Mouse (Mus musculus): ENCODE measurements around the gene Tdrd9.
A peak's percentile ranks its signal among the peaks of the same experiment; 100 is the strongest.

The Tdrd9 gene

DNA sequence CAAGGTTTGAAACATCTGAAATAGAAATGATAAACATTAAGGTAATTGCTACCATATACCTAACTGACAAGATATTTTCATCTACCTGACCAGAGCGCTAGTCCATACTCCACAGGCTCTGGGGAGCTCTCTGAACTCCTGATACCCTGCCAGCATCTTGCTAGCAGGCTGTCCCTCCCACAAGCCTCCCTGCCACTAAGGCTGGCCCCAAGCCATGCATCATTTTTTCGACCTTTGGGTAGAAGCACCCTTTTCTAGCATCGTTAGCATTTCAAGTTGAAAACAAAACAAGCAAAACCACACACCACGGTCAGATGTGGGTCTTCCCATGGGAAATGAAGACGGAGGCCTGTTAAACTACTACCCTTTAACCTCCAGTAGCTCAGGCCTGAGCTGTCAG, 8.0 kb upstream of the Tdrd9 start:
- no peak for DNase-seq (ENCODE audit: low spot score)

DNA sequence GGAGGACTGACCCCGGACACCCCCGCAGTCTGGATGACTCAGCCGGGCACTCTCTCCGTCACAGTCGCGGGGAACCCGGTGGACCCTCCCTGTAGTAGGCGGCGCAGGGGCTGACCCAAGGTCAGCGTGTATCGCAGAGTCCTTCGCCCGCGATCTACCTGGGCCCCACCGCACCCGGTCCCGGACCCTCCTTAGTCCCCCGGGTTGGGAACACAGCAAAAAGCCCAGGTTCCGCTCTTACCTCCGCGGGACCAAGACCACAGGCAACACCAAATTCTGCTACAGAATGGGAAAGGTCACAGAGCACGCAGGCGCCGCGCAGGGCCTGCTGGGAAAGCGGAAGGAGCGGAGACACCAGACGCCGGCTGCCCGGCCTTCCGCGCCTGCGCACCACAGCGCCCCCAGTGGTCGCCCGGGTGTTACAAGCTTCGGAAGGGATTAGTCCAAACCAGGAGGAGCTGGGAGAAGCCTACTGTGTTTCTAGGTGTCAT, 4.6 kb upstream of the Tdrd9 start, which contains the start of gene Atp5mpl:
TSS of gene Atp5mpl (minus strand) at position 295 of the 491 bp plus-strand sequence.
- peak; percentile 97 for DNase-seq (ENCODE audit: low spot score)

DNA sequence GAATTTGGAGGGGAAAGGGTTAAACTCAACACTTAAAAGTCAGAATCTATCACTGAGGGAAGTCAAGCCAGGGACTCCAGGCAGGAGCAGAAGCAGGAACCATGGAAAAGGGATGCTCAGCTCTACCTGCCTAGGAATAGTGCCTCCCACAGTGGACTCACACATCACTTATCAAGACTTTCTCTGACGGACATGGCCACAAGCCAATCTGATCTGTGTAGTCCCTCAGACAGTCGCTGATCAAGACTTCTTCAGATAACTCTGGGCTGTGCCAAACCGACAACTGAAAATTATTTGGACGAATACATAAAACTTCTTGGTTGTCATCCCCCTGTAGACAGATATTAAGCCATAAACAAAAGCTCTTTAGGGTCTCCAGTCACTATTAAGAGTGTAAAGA, 1.3 kb upstream of the Tdrd9 start:
- DNase-seq (ENCODE audit: low spot score) = no peak

DNA sequence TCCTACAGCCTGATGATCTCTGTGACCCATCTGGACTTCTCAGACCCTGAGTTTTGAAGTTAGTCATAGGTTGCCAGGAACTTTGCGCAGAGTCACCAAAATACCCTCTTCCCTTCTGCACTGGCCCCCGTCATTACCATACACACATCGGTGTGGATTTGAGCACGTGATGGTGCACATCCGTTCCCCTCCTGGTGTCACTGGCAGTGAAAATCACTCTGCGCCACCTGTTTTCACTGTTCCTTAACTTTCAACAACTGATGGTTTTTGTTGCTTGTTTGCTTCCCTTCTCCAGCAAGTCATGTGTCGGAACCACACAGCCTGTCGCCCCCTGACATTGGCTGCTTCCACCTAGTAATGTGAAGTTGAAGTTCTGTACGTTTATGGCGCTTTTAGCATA, 1.1 kb downstream of the Tdrd9 start:
- no peak for DNase-seq (ENCODE audit: low spot score)

DNA sequence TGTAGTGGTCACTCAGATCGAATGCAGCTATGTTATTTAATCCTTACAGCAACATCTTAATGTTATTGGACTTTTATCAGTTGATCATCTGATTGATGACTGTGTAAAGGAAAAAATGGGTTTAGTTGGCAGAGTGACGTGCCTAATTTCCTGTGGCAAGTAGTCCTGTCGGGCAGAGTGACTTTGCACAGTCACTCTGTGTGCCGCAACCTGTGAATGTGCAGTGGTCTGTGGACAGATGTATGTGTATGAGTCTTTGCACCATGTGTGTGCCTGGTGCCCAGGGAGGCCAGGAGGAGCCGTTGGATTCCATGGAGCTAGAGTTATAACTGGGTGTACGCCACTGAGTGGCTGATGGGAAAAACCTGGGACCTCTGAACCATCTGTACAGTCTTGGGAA, 3.2 kb downstream of the Tdrd9 start:
- DNase-seq (ENCODE audit: low spot score) = no peak

DNA sequence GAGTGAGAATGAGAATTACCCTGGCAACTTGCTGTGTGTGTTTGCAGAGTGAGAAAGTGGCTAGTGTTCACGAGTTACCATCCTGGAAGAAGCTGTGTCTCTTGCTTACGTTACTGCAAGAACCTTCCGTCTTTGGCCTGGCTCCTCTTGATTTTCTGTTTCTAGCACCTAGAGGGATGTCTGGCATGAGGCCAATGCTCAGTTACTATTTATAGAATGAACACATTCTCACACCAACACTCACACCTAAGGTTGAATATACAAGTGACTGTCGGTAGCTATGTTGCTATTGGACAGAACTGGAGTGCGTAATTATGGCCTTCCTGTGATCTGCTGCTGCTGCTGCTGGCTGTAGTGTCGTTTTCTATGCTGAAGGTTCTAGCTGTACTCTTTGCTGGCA, 5.8 kb downstream of the Tdrd9 start:
- DNase-seq (ENCODE audit: low spot score) = no peak

DNA sequence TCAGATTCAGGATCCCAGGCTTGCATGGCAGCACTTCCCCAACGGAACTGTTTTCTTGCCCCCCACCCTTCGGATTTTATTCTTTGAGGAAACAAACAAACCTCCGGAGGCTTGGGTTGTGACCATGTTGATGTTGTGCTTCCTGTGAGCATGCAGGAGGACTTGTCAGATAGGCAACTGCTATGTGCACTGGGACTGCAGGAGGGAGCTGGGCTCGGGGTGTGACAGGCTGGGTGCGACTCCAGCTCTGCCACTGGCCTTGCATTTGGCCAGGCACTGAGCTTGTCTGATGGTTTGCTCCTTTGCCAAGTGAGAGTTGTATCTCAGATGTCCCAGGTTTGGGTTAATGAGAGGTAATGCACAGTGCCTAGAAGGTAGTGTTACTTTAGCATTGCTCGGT, 6.9 kb downstream of the Tdrd9 start:
- no peak for DNase-seq (ENCODE audit: low spot score)

DNA sequence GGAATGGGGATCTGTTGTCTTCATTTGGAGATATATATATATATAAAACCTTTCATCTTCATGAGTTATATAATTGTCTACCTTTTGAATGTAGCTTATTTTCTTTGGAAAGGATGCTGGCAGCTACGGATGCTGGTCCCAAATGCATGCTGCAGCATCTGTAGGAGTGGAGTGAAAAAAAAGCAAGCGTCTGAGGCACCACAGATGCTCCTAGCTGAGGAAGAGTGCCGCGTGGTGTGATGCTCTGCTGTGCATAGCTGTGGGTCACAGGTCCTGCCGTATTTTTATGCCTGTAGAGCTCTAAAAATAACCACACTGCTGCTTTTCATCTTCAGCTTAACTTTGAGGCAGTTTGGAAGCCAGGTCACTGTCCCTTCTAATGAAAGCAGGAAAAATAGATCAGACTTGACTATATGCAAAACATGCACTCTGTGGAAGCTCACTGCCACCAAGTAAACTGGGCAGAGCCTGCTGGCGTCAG, 9.6 kb downstream of the Tdrd9 start, which contains the start of gene Rd3l:
TSS of gene Rd3l (minus strand) at position 431 of the 481 bp plus-strand sequence.
- DNase-seq (ENCODE audit: low spot score) = no peak

DNA sequence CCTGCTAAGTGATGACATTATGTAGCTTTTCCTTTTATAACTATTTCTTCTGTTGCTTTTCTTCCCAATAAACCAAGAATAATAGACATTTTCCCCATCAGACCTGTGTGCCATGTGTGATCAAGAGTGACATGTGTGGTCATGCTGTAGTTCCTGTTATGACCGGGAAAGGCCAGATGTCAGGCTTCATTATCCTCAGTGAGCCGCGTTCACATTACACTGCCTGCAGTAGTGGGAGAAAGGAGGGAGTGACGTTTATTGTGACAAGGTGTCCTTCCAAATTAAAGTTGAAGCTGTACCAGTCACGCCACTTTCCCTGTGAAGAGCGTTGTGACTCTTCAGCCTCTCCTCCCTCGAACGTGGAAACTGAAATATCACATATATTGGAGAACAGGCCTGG, 10.5 kb downstream of the Tdrd9 start:
- no peak for DNase-seq (ENCODE audit: low spot score)

DNA sequence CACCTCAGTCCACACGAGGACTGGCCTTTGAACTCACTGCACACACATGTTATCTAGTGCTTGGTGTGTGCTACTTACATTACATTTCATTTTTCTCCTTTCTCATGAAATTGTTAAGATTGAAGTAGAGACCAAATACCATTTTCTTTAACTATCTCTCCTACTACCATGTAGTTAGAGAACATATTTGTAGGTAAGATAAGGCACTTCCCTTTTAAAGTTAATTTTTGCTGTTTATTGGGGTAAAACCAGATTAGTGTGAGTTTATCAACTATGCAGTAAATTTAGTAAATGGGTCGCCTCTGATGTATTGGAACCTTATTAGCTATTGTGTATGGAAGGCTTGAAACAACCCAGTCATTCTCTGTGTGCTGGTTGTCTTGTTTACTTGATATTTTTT, 11.8 kb downstream of the Tdrd9 start:
- DNase-seq (ENCODE audit: low spot score) = no peak

DNA sequence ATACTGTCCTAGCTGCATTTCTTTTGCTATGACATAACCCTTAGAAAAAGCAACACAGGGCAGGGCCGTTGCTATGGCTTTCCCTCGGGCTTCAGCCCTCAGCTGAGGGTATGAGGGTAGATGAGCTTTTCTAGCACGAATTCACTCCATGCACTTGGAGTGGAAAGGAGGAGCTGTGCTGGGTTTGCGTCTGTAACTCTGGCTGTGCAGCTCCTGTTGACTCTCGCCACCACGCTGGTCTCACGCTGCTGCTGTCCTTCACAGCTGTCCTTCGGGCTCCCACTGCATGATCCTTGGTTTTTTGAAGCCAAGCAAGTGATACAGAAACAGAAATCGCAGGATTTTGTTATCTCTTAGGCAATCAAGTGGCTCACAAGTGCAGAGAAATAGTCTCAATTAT, 15.4 kb downstream of the Tdrd9 start:
- no peak for DNase-seq (ENCODE audit: low spot score)

DNA sequence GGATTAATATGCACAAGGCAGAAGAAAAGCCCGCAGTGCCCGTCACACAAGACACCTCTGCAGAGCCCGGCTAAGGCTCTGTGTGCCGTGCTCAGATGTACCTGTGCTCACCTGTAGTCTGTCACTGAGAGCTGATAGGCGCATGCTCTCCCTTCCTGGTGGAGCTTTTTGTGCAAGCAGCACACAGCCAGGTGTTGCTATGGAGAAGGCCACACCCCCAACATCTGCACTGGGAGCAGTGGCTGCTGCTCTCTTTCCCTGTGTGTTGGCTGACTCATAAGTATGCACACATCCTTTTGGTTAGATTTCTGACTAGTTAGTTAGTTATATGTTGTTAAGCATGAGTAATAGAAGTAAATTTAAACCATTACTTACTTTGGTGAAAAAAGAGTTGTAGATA, 21.3 kb downstream of the Tdrd9 start:
- DNase-seq (ENCODE audit: low spot score) = no peak

DNA sequence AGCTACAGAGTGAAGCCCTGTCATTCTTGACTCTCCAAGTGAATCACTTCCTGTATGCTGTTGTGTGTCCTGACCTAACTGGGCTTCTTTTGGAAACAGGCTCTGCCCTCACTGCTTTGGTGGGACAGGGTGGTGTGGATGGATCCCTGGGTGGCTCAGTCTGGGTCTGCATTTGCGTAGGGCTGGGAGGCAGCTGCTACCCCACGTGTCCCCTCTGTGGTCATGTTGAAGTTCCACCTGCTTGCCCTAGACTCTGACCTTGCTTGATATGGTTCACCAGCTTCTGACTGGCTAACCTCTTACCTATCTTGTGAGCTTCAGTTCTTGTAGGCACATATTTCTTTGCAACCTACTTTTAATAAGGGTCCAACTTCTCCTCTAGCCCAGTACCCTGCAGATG, 23.8 kb downstream of the Tdrd9 start:
- no peak for DNase-seq (ENCODE audit: low spot score)

DNA sequence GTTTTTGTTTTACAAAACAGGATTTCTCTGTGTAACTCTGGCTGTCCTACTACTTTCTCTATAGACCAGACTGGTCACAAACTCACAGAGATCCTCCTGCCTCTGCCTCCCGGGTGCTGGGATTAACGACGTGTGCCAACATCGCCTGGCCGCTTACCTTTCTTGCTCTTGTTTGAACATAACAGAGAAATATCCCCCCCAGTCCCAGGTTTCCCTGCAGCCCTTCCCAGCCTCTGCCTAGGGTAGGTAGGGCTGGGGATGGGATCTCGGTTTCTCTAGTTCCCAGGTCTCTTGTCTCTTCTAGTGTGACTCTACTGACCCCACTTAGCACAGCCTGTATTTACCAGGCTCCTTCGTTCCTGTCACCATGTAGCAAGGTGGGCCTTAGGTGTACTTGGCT, 28.4 kb downstream of the Tdrd9 start:
- no peak for DNase-seq (ENCODE audit: low spot score)

DNA sequence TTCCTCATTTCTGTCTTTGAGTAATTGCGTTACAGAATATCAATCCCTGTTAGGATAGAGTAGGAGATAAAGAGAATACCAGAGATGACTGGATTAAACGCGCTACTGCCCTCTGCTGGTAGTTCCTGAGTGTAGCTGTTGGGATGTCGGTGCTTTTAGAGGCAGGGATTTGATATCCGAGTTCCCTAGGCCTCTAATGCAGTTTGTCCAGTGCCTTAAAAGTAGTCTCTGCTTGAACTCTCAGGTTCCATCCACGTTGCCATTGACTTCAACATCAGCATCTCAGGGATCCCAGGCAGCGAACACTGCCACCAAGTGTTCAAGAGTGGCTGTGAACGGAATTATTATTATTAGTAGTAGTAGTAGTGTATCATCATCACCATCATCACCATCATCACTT, 29.9 kb downstream of the Tdrd9 start:
- DNase-seq (ENCODE audit: low spot score) = peak; percentile 60

DNA sequence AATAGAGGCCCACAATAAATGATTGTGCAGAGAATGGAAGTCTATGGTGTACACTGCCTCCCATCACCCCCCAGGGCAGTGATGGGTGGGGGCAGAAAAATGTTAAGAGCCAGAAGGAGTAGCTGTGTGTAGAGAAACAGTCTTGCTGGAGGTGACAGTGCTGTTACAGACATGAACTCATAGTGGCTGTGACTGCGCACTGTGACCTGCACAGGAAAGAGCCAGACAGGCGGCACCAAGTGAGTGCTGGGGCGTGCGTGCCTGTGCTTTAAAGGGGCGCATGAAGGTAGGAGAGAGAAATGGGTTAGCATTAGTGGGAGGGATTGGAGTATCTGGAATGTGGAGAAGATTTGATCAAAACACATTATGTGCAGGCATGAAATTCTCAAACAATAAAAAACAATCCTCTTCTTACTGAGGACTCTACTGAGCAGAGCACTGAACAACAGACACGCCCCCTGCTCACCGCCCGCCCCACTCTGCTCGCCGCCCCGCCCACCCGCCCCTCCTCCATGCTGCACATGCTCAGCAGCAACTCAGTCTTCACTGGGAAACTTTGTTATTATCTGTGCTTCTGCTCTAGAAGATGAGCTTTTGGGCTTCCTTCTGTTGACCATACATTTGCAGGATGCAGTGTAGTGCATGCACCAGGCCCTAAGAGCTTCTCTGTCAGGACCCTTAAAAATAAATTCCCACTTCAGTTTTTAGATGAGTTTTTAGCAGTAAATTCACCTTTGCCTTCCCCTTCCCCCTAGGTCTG, 41.3 kb downstream of the Tdrd9 start:
- no peak for DNase-seq (ENCODE audit: low spot score)

DNA sequence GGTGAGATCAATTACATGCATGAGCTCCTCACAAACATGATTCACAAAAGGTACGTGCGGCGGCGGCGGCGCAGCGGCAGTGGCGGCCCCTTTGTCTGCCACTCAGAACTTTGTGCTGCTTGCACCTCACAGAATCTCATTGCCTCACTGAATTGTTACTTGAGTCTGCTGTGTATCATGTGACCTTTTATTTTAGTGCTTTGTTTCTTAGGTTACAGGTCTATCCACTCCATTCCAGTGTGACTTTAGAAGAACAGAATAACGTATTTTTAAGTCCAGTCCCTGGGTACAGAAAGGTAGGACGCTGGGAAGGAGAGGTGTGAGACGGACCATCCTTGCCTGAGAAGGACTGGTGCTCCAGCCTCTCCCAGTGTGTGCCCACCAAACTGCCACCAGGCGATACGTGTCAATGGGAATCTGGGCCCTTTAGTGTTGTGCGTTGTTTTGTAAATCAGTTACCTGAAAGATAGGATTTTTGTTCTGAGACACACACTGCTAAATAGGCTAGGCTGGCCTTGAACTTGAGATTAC, 42.0 kb downstream of the Tdrd9 start:
- no peak for DNase-seq (ENCODE audit: low spot score)

DNA sequence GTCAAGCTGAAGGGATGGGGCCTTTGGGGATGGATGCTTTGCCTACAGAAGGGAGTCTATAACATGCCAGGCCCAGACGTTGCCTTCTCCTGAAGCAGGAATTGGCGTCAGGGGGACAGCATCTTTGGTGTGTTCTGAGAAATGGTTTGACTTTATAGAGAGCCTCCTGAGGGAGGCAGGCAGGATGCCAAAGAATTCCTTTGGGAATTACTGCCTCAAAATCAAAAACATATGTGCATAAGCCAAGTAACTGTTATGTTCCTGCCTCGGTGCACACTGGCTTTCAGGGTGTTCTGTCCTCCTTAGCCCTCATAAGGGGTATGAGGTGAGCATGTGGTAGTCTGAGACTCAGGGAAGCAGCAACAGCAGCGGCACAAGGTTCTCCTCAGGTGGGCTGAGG, 45.0 kb downstream of the Tdrd9 start:
- no peak for DNase-seq (ENCODE audit: low spot score)

DNA sequence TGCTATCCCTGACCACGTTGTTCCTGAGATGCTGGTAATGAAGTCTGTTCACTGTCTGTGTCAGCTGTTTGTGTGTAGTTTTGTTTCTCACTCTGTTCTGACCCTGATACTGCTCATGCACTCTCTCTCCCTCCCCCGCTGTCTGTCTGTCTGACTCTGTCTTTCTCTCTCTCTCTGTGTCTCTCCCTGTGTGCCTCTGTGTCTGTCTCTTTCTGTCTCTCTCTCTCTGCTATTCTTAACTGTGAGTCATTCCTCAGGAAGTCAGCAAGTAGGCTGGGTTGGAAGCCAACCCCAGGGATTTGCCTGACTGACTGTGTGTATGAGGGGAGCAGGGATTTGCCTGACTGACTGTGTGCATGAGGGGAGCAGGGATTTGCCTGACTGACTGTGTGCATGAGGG, 51.9 kb downstream of the Tdrd9 start:
- no peak for DNase-seq (ENCODE audit: low spot score)

DNA sequence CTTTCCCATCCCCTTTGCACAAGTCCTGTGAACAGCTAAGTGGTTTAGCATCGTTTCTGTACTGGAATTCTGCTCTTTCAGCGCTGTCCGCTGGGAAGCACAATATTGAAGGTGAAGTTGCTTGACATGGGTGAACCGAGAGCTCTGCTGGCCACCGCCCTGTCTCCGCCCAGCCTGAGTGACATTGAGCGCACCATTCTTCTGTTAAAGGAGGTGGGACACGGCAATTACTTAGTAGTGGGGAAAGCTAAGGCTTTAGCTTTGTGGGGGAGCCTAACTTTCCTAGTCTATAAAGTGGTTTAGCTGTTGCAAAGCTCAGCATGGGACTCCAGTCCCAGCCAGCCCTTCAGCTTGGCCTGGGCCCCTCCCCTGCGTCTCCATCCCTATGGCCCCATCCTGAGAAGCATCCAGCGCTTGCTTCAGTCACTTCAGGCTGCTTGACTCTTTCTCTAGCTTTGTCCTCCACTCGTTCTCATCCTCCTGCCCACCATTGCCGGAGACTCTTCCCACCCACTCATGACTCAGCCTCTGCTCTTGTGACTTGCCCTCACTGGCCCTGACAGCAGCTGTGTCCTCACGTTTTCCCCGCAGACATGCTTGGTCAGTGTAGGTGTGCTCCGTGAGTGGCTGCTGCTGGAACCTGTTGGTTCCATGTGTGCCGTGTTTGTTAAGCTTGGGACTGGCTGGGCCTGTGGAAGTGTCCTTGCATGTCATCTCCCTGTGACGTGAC, 53.4 kb downstream of the Tdrd9 start:
- no peak for DNase-seq (ENCODE audit: low spot score)

DNA sequence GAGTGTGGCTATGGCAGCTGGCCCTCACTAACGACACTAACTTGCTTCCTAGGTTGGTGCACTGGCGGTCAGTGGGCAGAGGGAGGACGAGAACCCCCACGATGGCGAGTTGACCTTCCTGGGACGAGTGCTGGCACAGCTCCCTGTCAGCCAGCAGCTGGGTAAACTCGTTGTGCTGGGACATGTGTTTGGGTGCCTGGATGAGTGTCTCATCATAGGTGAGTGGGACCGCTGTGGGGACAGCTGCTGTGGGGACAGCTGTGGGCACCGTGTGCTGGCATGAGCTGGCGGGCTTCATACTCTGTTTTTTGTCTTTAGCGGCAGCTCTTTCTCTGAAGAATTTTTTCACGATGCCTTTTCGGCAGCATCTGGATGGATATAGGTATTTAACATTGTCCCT, 54.1 kb downstream of the Tdrd9 start:
- no peak for DNase-seq (ENCODE audit: low spot score)

DNA sequence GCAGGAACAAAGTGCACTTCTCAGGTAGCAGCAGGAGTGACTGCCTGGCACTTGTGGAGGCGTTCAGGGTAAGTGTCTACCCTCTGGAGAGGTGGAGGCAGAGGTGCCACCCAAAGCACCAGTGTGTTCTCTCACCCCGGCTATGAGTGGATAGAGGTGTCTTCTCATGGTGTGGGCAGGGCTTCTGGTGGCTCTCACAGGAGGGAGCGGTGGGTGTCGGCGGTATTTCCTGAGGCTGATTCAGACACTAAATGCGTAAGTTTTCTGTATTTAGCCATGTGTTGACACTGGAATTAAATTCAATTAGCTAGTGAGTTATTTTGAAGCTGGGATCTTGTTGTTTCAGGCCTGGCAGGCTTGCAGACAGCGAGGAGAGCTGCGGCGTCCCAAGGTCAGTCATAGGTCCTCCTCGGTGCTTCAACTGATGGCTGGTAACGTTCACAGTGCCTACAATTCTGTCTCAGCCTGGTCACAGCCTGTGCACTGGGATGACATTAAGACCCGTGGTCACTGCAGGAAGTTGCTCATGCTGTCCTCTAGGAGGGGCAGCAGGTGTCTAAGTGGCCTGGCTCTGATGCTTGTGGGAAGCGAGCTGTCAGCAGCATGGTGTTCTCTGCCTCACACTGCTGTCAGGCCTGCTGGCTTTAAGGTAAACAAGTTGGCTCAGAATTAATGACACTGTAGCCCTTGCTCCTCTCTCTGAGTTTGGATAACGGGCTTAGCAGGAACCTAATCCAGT, 54.7 kb downstream of the Tdrd9 start:
- DNase-seq (ENCODE audit: low spot score) = no peak
